Mouse (Mus musculus) adrenal gland (tissue): Measurements from ENCODE around the gene Sugt1.

Experiments
- intact Hi-C: fragments of 180-260 bp; cut with DNase I; formaldehyde crosslinking; loops from one replicate; pipeline ENCODE4 v1.15.1; 2025
- long read RNA-seq, 2 experiments: library from polyadenylated mRNA; unstranded; transcript quantifications; one replicate each; pipeline ENCODE4 v2.0.0; 2020; ENCODE audit warnings: borderline replicate concordance in 1 of 2; ENCODE audit not compliant: insufficient replicate concordance in 1 of 2

Gene Sugt1
- long read RNA-seq, experiment 1, full-length matches to known transcripts = 33 of 87 reads
- long read RNA-seq, experiment 1, partial matches to known transcripts = 47 of 87 reads
- long read RNA-seq, experiment 1, other reads (novel, unspliced or antisense) = 7 of 87 reads
- long read RNA-seq, experiment 2, full-length matches to known transcripts = 33 of 89 reads
- long read RNA-seq, experiment 2, partial matches to known transcripts = 46 of 89 reads
- long read RNA-seq, experiment 2, other reads (novel, unspliced or antisense) = 10 of 89 reads

DNA sequence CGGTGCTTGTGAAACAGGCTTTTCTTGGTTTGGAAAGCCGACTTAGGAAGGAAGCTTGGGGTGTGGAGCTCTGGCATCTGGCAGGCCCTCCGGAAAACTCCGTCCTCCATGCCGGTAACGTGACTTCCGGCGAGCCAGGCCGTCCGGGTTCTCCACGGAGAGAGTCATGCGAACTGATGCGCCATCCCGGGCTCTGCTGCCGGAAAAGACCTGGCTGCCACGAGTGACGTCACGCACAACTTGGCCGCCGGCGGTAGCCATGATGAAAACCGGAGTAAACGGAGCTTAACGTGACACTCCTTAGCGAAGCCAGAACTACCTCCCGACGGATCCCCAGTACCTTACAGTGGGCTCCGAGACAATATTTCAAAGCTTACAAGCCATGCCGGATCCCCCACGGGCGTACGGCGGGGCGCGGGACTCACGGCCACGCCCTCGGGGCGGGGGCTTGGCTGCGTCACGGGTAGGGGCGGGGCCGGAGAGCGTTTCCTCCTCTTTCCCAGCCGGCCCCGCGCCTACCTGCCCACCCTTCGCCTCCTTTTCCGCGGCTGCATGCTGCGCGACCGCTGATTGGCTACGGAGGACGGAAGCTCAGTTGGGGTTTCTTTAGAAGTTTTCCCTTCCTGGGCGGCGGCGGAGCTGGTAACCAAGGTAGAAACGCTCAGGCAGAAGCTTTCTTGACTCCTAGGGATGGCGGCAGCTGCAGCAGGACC is at the start of gene Sugt1:
Gene Sugt1 (plus strand): TSS at position 553 of the 713 bp plus-strand sequence.
- intact Hi-C loops = no loop called here

DNA sequence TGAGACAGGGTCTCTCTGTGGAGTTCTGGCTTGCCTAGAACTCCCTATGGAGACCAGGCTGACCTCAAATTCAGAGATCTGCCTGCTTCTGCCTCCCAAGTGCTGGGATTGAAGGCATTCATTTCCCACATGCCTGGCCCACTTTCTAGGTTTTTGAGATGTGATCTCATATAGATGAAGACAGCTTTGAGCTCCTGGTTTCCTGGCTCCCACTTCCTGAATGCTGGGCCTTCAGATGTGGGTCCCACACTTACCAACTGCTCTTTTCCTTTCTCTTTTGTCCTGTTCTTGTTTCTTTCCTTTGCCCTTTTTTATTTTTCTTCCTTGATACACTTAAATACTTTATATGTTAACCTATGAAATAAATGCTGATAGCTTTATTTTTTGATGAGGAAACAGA is 49.6 kb upstream of the Sugt1 start:
- intact Hi-C loops = no loop called here

- intact Hi-C loops = no loop called here
These were observed 45.9 kb upstream of the Sugt1 start for GRCm38 (mm10) chr14:79541606-79542005.

- intact Hi-C loops = no loop called here
These were observed 38.1 kb upstream of the Sugt1 start for GRCm38 (mm10) chr14:79549343-79549742.

GRCm38 (mm10) chr14:79551929-79552328 is 35.6 kb upstream of the Sugt1 start:
- intact Hi-C loops = no loop called here

GRCm38 (mm10) chr14:79552854-79553253 is 34.6 kb upstream of the Sugt1 start:
- intact Hi-C loops = no loop called here

DNA sequence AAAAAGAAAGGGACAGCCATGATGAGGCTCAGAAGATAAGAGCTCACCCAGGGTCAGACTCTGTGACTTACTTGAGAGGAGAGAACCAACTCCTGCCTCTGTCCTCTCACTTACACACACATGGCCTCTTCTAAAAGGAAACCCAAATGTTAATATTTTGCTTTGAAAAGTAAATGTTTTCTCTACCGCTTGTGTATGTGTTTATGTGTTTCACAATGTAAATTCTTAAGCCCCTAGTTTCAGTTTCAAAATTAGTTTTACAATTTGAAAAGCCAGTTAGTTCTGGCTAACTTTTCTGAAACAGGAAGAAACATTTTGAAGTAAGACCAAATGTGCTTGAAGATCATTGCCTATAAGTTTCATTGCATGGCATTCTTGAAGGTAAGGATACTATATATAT is 29.7 kb upstream of the Sugt1 start:
- intact Hi-C loops = no loop called here

DNA sequence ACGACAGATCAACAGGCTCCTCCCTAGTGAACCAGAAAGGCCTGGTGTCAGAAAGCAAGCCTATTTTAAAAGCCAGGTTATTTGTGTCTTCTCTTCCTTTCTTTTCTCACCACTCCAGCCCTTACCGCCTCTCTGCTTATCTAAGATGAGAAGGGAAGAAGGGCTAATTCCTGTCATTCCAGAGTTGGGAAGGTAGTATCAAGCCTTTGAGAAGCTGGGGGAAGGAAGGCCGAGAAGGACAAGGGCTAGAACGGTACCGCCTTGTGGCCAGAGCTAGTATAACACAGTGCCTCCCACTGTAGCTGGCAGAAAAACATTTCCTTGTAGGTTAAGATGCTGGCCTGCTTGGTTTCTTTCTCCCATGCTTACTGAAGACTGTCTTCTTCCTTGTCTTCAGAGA is 24.7 kb upstream of the Sugt1 start:
- intact Hi-C loops = loop anchor here (2.0 to 10.0 kb wide), 3 partner anchors 35 to 168 kb away; partner anchors contain the start of genes Mtrf1 and Naa16

DNA sequence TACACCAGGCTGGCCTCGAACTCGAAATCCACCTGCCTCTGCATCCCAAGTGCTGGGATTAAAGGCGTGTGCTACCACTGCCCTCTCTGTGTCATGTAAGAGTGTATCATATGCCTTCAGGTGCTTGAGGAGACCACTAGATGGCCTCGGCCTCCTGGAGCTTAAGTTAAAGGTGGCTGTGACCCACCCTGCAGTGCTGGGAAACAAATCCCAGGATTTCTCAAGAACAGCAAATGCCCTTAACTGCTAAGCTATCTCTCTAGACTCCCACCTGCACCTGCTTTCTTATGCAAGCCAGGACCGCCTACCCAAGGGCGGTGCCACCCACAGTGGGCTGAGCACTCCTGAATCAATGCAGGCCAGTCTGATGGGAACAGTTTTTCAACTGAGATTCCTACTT is 22.7 kb upstream of the Sugt1 start:
- intact Hi-C loops = loop anchor here (5.0 to 10.0 kb wide), 2 partner anchors 37 to 170 kb away; partner anchors contain the start of genes Mtrf1 and Naa16

DNA sequence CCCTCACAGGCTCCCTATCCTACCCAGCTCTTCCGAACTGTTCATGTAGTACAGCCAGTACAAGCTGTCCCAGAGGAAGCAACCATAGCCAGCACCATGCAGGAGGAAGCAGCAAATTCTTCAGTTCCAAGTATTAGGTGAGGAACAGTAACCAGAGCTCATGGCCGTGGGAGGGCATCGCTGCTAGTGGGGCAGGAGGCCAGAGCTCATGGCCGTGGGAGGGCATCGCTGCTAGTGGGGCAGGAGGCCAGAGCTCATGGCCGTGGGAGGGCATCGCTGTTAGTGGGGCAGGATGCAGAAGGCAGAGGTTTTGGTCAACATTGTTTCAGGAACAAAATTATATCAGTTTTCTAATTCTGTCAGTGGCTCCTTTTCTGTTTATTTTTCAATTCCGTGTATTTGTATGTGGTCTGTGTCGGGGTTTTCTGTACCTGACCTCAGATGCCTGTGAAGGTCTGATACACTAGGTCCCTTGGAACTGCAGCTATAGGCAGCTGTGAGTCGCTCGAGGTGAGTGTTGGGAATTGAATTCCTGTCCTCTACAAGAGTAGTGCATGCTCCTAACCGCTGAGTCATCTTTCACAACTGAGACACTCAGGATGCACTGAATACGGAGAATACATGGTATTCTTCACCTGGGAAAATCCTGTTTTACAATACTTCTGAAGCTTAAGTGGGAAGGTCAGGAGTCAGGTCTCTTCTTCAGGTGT is 13.9 kb upstream of the Sugt1 start:
- intact Hi-C loops = no loop called here

- intact Hi-C loops = no loop called here
These were observed 13.1 kb upstream of the Sugt1 start for GRCm38 (mm10) chr14:79574361-79574760.

GRCm38 (mm10) chr14:79583526-79584245 is 3.8 kb upstream of the Sugt1 start:
- intact Hi-C loops = no loop called here

DNA sequence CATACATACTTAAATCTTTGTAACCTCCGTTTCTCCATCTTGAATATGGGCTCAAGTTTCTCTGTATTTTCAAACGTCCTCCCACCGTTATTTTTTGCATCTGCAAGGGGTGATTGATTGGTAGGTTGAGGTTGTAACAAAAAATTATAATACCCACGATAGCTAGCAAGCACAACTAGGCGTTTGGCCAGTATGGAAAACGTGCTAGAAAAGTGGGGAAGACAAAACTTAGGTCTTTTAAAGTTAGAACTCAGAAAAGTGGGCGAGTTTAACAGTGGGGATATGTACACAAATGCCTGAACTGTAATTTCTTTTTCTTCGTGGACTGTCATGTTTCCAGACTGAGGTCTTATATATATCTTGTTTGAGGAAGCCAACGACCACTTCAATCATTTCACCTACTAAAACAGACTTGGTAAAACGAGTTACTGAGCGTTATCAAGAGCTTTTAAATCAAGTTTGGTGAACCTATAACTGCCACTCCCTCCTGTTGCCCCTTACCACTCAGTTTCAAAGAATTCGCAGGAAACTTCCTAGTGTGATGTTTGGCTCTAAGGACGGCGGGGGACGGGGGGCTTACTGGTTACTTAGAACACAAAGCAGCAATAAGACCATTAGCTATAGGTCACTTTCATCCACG is 872 bp upstream of the Sugt1 start:
- intact Hi-C loops = no loop called here

DNA sequence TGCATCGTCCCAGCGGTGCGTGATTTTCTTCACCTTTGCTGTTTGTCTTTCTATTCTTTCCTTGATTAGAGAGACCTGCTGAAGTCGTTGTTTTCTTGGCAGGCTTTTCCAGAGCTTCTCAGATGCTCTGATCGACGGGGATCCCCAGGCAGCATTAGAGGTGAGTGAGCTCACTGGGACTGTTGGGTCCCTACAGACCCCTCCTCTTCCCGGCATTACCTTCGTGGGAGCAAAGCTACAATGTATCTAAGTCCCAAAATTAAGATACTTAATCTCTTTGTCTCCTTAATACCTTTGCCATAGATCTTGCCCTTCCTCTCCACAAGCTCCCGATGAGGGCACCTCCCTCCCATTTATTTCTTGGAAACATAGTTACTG is 350 bp downstream of the Sugt1 start:
- intact Hi-C loops = no loop called here

DNA sequence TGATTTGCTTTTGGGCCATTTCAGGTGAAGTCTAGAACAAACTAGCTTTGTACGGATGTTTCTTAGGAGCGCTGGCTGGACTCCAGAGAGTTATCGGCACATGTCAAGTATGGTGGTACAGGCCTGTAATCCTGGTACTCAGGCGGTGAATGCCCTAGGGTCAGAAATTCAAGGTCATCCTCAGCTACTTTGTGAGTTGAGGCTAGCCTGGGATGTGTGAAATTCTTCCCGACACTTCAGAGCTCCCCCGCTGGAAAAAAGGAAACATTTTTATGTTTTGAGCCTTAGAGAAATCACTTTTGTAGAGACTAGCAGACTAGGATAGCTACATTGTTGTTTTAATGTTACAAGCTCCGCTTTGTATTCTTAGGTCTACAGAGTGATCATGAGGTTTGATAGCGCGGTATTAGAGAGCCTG is 1.1 kb downstream of the Sugt1 start:
- intact Hi-C loops = no loop called here

GRCm38 (mm10) chr14:79589401-79589800 is 1.9 kb downstream of the Sugt1 start:
- intact Hi-C loops = no loop called here

DNA sequence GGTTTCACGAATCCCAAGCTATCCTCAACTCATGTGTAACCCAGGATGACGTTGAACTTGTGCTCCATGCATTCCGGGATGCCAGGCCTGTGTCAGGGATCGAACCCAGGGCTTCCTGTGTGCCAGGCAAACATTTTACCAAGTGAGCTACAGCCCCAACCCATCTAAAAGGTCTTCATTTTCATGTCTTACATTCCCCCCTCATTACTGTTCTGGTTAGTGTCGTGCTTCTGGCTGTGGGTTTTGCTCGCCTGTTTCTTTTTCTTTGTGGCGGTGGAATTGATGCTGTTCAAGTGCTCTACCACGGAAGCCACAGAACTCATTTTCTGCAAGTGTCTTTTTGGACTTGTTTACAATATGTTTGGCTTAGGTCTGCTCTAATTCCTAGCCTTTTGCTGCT is 3.4 kb downstream of the Sugt1 start:
- intact Hi-C loops = no loop called here

DNA sequence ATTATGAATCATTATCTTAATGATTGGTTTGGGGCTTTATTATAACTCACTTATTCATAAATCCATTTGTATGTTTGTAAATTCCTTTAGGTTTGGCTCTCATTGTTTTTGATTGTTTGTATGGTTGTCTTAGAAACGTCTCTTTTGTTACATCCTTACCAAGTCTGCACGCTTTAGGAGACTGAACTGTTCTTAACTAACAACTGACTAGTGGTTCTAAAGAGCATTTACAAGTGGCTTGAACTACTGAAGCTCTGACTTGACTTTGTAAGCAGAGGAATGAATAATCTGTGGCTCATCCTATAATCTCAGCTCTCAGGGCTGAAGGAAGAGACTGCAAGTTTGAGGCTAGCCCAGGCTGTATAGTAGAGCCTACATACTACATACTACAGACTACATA is 4.1 kb downstream of the Sugt1 start:
- intact Hi-C loops = no loop called here

DNA sequence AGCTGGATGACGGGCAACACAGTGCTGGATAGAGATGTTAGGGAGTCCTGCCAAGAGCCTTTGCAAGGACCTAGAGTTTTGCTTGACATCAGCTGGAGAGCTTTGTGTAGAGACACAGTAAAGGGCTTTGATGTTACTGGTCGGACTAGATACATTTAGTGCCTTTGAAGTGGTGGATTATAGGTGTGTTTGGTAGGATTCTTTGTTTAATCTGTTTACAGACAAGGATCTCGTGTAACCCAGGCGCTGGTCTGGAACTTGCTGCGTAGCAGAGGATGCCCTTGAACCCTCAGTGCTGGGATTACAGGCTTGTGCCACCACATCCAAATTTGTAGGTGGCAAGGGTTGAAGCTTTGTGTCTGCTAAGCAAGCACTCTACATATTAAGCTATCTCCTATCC is 6.6 kb downstream of the Sugt1 start:
- intact Hi-C loops = no loop called here

DNA sequence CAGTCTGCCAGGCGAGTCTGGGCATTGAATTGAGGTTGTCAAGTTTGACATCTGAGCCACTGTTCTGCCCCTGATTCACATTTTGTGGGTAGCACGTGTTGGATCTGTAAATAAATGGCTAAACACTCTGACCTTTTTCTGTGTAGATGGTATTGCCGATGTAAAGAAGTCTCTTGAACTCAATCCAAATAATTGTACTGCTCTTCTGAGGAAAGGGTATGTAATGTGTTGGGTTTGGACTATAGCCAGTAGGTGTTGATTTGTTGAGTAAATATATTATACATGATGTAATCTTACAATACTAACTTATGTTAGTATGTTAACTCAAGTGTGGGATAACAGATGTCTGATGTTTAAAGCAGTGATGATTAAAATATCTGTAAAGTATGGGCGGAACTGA is 9.1 kb downstream of the Sugt1 start:
- intact Hi-C loops = no loop called here

- intact Hi-C loops = no loop called here
These were observed 18.4 kb downstream of the Sugt1 start for GRCm38 (mm10) chr14:79605881-79606280.
